In the genomic region with DNA sequence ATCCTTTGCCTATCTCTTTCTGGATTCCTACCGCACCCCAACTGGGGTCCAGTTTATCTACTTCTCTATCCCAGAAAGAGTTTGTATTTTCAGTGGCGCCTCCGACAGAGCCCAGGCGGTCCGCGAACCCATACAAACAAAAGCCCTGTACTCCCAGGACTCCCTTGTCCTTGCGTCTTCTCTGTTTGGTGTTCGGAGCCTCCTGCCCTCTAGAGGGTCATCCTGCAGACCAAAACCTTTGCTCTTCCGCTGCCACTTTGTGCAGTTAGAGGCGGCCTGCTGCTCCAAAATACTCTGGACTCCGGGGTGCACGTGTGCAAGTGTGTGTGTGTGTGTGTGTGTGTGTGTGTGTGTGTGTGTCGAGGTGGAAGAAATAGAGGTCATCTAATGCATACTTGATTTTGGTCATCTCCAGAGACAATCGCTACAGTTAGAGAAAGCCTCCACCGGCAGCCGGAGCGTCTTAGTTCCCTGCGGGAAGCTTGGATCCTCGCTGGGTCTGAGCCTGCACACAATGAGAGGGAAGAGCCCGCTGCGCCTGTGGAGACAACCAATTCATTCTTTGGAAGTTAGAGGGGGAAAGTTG, we compare ENCODE assay signal across 9 mouse cellular contexts. TPM values are rescaled to one million over a fixed set of nuclear protein-coding genes. Genes with fewer than 3 reads are reported as not detected.
DNase-seq lines count a peak whose midpoint lies in the region; ATAC-seq lines count a peak whose summit lies in the region.
"Had no signal": no experiment of that assay in that cellular context is flagged by ENCODE, and none has a peak within 500 bp of the region (broad histone marks: within the 10 kb centered on the region; RNA-seq: fewer than 3 reads in every experiment).

No protein-coding gene starts in this region.

- peak overlapping the region; percentile 63 for H3K9ac ChIP-seq in forebrain, embryonic 14.5 days (ENCODE audit: low read length)
- peak overlapping the region; percentile 71 for H3K9ac ChIP-seq in lung, embryonic 15.5 days
- peak overlapping the region; percentile 72 for H3K9ac ChIP-seq in stomach, embryonic 15.5 days

- ATAC-seq in forebrain, embryonic 14.5 days, result 0 out of 2 replicates have a peak, but pooled peaks have one; percentile 8
- ATAC-seq in lung, embryonic 15.5 days (ENCODE audit: borderline replicate concordance, extremely low read depth, low FRiP score, low TSS enrichment), result no peak
- no peak for ATAC-seq in stomach, embryonic 15.5 days (ENCODE audit: insufficient read depth, low FRiP score, low read depth)

- H3K9me3 ChIP-seq in heart, embryonic 10.5 days, result no peaks in the 10 kb centered on the region
- H3K9me3 ChIP-seq in forebrain, embryonic 14.5 days (replicated peaks; ENCODE audit: control insufficient read depth, low read length), result no peaks in the 10 kb centered on the region
- H3K9me3 ChIP-seq in lung, embryonic 15.5 days, result no peaks in the 10 kb centered on the region
- no peaks in the 10 kb centered on the region for H3K9me3 ChIP-seq in stomach, embryonic 15.5 days

- intact Hi-C loops in heart, postnatal 25 days (cut with DNase I), result loop anchor here (1.0 to 10.0 kb wide), 5 partner anchors 121 to 436 kb away; no protein-coding TSS in a partner anchor

- H3K36me3 ChIP-seq in heart, embryonic 10.5 days, result no peaks in the 10 kb centered on the region
- H3K36me3 ChIP-seq in forebrain, embryonic 14.5 days (ENCODE audit: control insufficient read depth, insufficient read depth, low read length), result no peaks in the 10 kb centered on the region
- no peaks in the 10 kb centered on the region for H3K36me3 ChIP-seq in lung, embryonic 15.5 days
- H3K36me3 ChIP-seq in stomach, embryonic 15.5 days, result no peaks in the 10 kb centered on the region

- peaks cover 23% of the 10 kb centered on the region for H3K4me1 ChIP-seq in heart, embryonic 10.5 days
- no peaks in the 10 kb centered on the region for H3K4me1 ChIP-seq in forebrain, embryonic 14.5 days (ENCODE audit: control insufficient read depth, insufficient read depth, low read length)
- H3K4me1 ChIP-seq in lung, embryonic 15.5 days, result peaks cover 34% of the 10 kb centered on the region
- H3K4me1 ChIP-seq in stomach, embryonic 15.5 days, result 0 out of 2 replicates have a peak, but pooled peaks cover 13% of the 10 kb centered on the region

- WGBS in heart, embryonic 10.5 days, result under 1% methylated on average over 21 of the region's 21 CpGs
- under 1% methylated on average over 21 of the region's 21 CpGs for WGBS in forebrain, embryonic 14.5 days
- WGBS in lung, embryonic 15.5 days, result under 1% methylated on average over 21 of the region's 21 CpGs
- under 1% methylated on average over 21 of the region's 21 CpGs for WGBS in stomach, embryonic 15.5 days

- H3K27me3 ChIP-seq in heart, embryonic 10.5 days (ENCODE audit: insufficient read depth, poor library complexity, severe bottlenecking), result peaks cover 55% of the 10 kb centered on the region
- peaks cover 12% of the 10 kb centered on the region; the same call in 1 of the 2 replicates for H3K27me3 ChIP-seq in forebrain, embryonic 14.5 days (replicated peaks; ENCODE audit: control insufficient read depth, insufficient read depth, low read length)
- H3K27me3 ChIP-seq in lung, embryonic 15.5 days, result no peaks in the 10 kb centered on the region
- no peaks in the 10 kb centered on the region for H3K27me3 ChIP-seq in stomach, embryonic 15.5 days (replicated peaks)
- H3K27me3 ChIP-seq: Patski had no signal

- peak overlapping the region; percentile 90 for H3K27ac ChIP-seq in heart, embryonic 10.5 days
- H3K27ac ChIP-seq in forebrain, embryonic 14.5 days (ENCODE audit: low read depth, low read length), result no peak overlapping the region
- peak overlapping the region; percentile 93 for H3K27ac ChIP-seq in lung, embryonic 15.5 days
- peak overlapping the region; percentile 87 for H3K27ac ChIP-seq in stomach, embryonic 15.5 days

- H3K4me3 ChIP-seq in heart, embryonic 10.5 days, result peak overlapping the region; percentile 86
- H3K4me3 ChIP-seq in forebrain, embryonic 14.5 days (ENCODE audit: low read depth, low read length), result peak overlapping the region; percentile 57
- peak overlapping the region; percentile 66 for H3K4me3 ChIP-seq in lung, embryonic 15.5 days
- peak overlapping the region; percentile 65 for H3K4me3 ChIP-seq in stomach, embryonic 15.5 days (replicated peaks)

- peak overlapping the region; percentile 95 for H3K4me2 ChIP-seq in forebrain, embryonic 14.5 days (ENCODE audit: low read length)
- peak overlapping the region; percentile 61 for H3K4me2 ChIP-seq in lung, embryonic 15.5 days
- peak overlapping the region; percentile 84 for H3K4me2 ChIP-seq in stomach, embryonic 15.5 days

- DNase-seq in heart, embryonic 10.5 days (ENCODE audit: low spot score), result no peak
- DNase-seq in heart, postnatal 25 days (ENCODE audit: low spot score), result no peak
- DNase-seq in adrenal gland, postnatal 25 days, result peak; percentile 28
- peak; percentile 43 for DNase-seq in forebrain, embryonic 14.5 days (ENCODE audit: low spot score)
- DNase-seq in kidney, adult 11 months, result peak; percentile 18
- DNase-seq in frontal cortex, postnatal 36 days (ENCODE audit: low spot score in 2 of 2), result no peak

RNA-seq across cellular contexts. Expression of gene Ror1, which starts 1.1 kb away (rescaled TPM):
- 8.2 and 9.3 TPM in 2 replicates for polyA plus RNA-seq in heart, embryonic 10.5 days (2016; fragmentation: Nextera tagmentation; extraction: Ambion mirVana)
- 1 to 10 TPM; 7.7 to 9.7 TPM for total RNA-seq in heart, postnatal 25 days (2021)
- 5.7 and 10.3 TPM in 2 replicates for total RNA-seq in adrenal gland, postnatal 25 days (2021)
- 0.84 and 1.1 TPM in 2 replicates for polyA plus RNA-seq in forebrain, embryonic 14.5 days (2014; fragmentation: Nextera tagmentation; extraction: Ambion mirVana)
- 15.8 and 16.7 TPM in 2 replicates for polyA plus RNA-seq in lung, embryonic 15.5 days (2015; fragmentation: Nextera tagmentation; extraction: Ambion mirVana)
- 9.4 and 11.7 TPM in 2 replicates for polyA plus RNA-seq in stomach, embryonic 15.5 days (2015; fragmentation: Nextera tagmentation; extraction: Ambion mirVana)

Comparison
In these comparisons a context has a peak if more than half of its experiments do, and no peak if none do; other contexts are left out.
1. DNase-seq: peak in adrenal gland, postnatal 25 days (single experiment), forebrain, embryonic 14.5 days (single experiment) and kidney, adult 11 months (single experiment); none in heart, embryonic 10.5 days (single experiment), heart, postnatal 25 days (single experiment) and frontal cortex, postnatal 36 days (0 of 2).
2. Peak in every context shown above with its lines, with median percentiles within 50 percentile points of each other: H3K4me3 ChIP-seq, H3K4me2 ChIP-seq and H3K9ac ChIP-seq.